Mouse (Mus musculus): Measurements from ENCODE around the gene Tnfrsf12a.

Tnfrsf12a gene

DNA sequence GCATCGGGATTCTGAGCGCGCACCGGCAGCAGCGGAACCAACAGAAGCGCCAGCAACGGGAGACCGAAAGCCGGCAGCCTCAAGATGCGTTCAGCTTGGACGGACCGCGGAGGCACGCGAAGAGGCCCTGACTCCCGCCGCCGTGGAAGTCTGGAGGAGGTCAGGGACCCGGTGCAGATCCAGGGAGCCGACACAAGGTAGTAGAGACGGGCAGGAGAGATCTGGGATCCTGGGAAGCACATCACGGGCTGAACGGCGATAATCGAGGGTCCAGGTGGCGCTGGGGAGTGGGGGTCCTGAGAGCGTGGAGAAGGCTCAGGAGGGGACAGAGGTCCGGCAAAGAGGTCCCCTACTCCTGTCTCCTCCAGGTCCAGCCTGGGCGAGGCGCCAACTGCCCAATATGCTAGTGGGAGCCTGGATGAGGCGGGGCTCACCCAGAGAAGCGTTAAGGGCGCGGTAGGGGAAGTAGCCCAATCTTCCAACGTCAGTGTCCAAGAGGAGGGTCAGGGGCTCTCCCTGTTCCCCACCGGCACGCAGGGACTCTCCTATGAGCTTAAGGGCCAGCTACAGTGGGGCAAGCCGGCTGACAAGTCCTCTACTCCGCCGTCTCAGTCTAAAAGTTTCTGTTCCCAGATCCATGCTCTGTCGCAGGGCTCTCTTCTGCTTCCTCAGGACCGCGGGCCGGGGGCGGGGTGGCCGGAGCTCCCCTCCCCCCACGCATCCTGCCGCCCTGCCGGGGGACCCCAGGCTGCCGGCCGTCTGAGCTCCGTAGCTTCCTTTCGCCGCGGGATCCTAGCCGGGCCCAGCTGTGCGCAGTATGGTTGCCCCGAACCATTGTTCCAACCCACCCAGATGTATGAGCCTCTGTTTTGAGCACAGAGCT is 32.4 kb downstream of the Tnfrsf12a start, which contains the start of gene Mmp25:
Gene Mmp25 (minus strand): TSS at position 665 of the 883 bp plus-strand sequence.
- no peak for DNase-seq

DNA sequence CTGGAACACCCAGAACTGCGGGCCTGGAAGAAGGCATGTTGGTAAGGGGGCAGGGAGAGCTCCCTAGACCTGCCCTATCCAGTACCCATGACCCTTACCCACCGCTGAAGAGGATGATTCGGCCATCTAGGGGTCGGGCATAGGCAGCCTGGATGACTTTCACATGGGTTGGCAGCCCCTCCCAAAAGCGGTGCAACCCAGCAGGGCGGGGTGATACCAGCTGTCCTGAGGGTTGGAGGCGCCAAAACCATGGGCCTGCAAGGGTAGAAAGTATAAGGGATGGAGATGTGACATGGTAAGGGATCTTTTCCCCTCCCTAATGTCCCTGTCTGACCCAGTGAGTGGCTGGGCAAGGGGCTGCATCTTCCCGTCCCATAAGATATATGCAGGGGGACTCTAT is 46.0 kb downstream of the Tnfrsf12a start:
- no peak for DNase-seq

- peak; percentile 97 for DNase-seq
Observed at GRCm38 (mm10) chr17:23630195-23631020, 46.9 kb downstream of the Tnfrsf12a start.

DNA sequence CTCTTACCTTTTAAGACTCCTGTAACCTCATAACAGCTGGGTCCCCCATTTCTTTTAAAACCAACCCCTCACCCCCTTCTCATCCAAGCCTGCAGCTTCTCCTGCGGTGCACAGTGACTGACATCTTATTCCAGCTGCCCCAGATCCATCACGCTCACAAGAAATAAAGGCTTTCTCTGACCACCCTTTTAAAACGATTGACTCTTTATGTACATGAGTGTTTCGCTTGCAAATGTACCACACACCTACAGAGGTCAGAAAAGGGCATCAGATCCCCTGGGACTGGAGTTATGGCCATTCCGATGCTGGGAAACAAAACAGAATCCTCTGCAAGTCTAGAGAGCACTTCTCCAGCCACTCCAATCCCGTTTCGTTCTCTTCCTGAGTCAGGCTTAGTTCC is 49.5 kb downstream of the Tnfrsf12a start:
- DNase-seq: no peak
